Mouse (Mus musculus): ENCODE measurements at regions not wholly inside any gene's neighbourhood (a gene's known extent, or its start where the extent isn't known, plus 50 kb on each side); places are given as distances from the start of the nearest gene placed in this dataset.

DNA sequence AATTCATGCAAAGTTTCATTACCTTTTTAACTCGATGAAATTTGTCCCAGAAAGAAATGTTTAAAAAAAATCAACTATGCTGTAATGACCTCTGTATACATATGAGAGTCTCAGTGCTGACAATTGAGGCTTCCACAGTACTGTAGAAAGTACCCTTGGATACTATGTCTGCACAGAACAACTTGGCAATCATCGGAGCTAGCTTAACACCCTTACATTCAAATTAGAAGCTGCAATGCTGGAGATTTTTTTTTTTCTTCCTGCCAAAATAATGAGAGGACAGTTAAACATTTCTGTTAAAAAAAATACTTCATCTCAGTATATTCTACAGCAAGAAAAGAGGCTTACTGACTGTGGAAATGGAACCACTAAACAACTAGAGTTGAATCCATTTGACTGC is 452.1 kb upstream of the Cntn6 start:
- DNase-seq, result no peak

GRCm38 (mm10) chr6:104055996-104056395 is 436.6 kb upstream of the Cntn6 start:
- DNase-seq, result no peak

- DNase-seq, result no peak
Observed at GRCm38 (mm10) chr6:104061692-104062263, 430.8 kb upstream of the Cntn6 start.

GRCm38 (mm10) chr6:104080581-104080980 is 412.0 kb upstream of the Cntn6 start:
- DNase-seq, result no peak

- no peak for DNase-seq
Observed at GRCm38 (mm10) chr6:104082242-104082641, 410.3 kb upstream of the Cntn6 start.

DNA sequence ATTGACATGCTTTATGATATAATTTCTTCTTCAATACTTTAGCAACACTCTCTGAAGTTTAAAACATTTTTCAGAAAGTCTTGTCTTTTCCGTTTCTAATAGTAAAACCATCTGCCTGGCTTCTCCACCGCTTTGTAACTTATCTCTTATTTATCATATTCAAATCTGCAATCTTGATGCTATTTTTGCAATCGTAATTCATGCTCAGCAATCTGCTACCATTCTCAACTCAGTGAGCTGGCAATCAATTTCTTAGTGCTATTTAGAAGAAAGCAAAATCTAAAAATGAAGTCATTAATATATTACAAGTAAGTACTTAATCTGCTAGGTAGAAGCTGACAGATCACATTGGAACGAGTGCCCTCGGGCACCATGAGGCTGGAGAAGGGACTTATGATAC is 384.2 kb upstream of the Cntn6 start:
- no peak for DNase-seq
